Mouse (Mus musculus): ENCODE measurements around the gene Pnkd.
A peak's percentile ranks its signal among the peaks of the same experiment; 100 is the strongest.

Pnkd gene

GRCm38 (mm10) chr1:74359952-74360517, 75.3 kb downstream of the Pnkd start:
- DNase-seq (ENCODE audit: low read depth) = no peak

GRCm38 (mm10) chr1:74361812-74362211, 77.1 kb downstream of the Pnkd start, which contains the start of gene Catip:
Gene Catip (plus strand): TSS chr1:74362108.
- DNase-seq (ENCODE audit: low read depth) = peak; percentile 81

- no peak for DNase-seq (ENCODE audit: low read depth)
Measured at GRCm38 (mm10) chr1:74362325-74363229, 77.8 kb downstream of the Pnkd start.

GRCm38 (mm10) chr1:74363437-74363836, 78.7 kb downstream of the Pnkd start:
- no peak for DNase-seq (ENCODE audit: low read depth)

GRCm38 (mm10) chr1:74364270-74364669, 79.5 kb downstream of the Pnkd start:
- DNase-seq (ENCODE audit: low read depth) = no peak

GRCm38 (mm10) chr1:74367886-74368645, 83.3 kb downstream of the Pnkd start:
- no peak for DNase-seq (ENCODE audit: low read depth)

GRCm38 (mm10) chr1:74370040-74370439, 85.3 kb downstream of the Pnkd start:
- no peak for DNase-seq (ENCODE audit: low read depth)

- DNase-seq (ENCODE audit: low read depth) = no peak
Measured at GRCm38 (mm10) chr1:74373372-74373771, 88.6 kb downstream of the Pnkd start.

GRCm38 (mm10) chr1:74374980-74375379, 90.2 kb downstream of the Pnkd start, which contains the start of gene Slc11a1:
Gene Slc11a1 (plus strand): TSS chr1:74375195.
- DNase-seq (ENCODE audit: low read depth) = no peak

GRCm38 (mm10) chr1:74375561-74375960, 90.8 kb downstream of the Pnkd start:
- no peak for DNase-seq (ENCODE audit: low read depth)

GRCm38 (mm10) chr1:74376396-74376795, 91.7 kb downstream of the Pnkd start:
- DNase-seq (ENCODE audit: low read depth) = no peak

GRCm38 (mm10) chr1:74379058-74379504, 94.4 kb downstream of the Pnkd start:
- DNase-seq (ENCODE audit: low read depth) = no peak

- no peak for DNase-seq (ENCODE audit: low read depth)
Measured at GRCm38 (mm10) chr1:74380484-74380883, 95.8 kb downstream of the Pnkd start.

GRCm38 (mm10) chr1:74381588-74382021, 96.9 kb downstream of the Pnkd start:
- no peak for DNase-seq (ENCODE audit: low read depth)

GRCm38 (mm10) chr1:74383385-74383784, 98.7 kb downstream of the Pnkd start:
- DNase-seq (ENCODE audit: low read depth) = no peak

- no peak for DNase-seq (ENCODE audit: low read depth)
Measured at GRCm38 (mm10) chr1:74384525-74384924, 99.8 kb downstream of the Pnkd start.

- no peak for DNase-seq (ENCODE audit: low read depth)
Measured at GRCm38 (mm10) chr1:74385064-74385463, 100.3 kb downstream of the Pnkd start.

GRCm38 (mm10) chr1:74385531-74385930, 100.8 kb downstream of the Pnkd start:
- DNase-seq (ENCODE audit: low read depth) = no peak

GRCm38 (mm10) chr1:74386363-74386713, 101.6 kb downstream of the Pnkd start:
- DNase-seq (ENCODE audit: low read depth) = no peak

- DNase-seq (ENCODE audit: low read depth) = peak; percentile 93
Measured at GRCm38 (mm10) chr1:74386714-74387385, 102.1 kb downstream of the Pnkd start.

- DNase-seq (ENCODE audit: low read depth) = no peak
Measured at GRCm38 (mm10) chr1:74387386-74387988, 102.8 kb downstream of the Pnkd start.

All from fibroblast of lung, adult 2 months (primary cell).